Comparison of ENCODE assay signal across 11 mouse cellular contexts in the genomic region with DNA sequence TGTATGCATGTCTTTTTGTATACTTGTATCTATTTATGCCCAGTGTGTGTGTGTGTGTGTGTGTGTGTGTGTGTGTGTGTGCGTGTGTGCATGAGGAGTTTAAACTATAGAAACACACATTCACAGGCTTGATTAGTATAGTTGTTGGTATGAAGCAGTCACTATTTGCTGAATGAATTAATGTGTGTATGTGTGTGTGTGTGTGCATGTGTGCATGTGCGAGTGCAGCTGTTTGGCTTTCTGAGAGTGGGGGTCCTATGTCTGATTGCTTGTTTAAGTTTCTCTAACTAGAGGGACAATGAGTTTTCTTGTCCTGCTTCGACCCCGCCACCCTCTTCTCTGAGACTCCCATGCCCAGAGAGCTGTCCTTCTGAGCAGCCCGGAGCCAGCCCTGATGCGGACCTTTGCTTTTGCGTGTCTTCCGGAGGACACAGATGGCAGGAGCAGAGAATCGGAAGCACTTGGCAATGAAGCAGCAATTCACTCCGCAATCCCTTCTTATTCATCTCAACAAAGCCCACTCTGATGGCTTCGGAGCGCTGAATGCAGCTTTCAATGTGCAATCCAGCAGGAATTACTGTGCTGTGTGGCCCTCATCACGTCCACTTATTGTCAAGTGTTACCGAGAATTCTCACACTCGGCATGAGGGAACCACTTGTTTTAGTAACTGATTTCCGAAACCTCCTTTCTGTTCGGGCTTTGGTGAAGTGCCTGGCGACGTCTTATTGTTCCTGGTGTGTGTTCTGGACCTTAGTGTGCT.
DNase-seq lines count a peak whose midpoint lies in the region; ATAC-seq lines count a peak whose summit lies in the region.
"Had no signal": no experiment of that assay in that cellular context is flagged by ENCODE, and none has a peak within 500 bp of the region (broad histone marks: within the 10 kb centered on the region; RNA-seq: fewer than 3 reads in every experiment).

No protein-coding gene starts in this region.

- H3K4me2 ChIP-seq in embryonic facial prominence, embryonic 11.5 days (ENCODE audit: low read depth, low read length) = no peak overlapping the region
- no peak overlapping the region for H3K4me2 ChIP-seq in midbrain, embryonic 11.5 days
- H3K4me2 ChIP-seq in hindbrain, embryonic 16.5 days (ENCODE audit: low read length) = peak overlapping the region; percentile 3; the same call in 1 of the 2 replicates
- H3K4me2 ChIP-seq in midbrain, embryonic 15.5 days = peak overlapping the region; percentile 36
- H3K4me2 ChIP-seq: liver, embryonic 11.5 days had no signal

- H3K27me3 ChIP-seq in embryonic facial prominence, embryonic 11.5 days (ENCODE audit: control insufficient read depth, insufficient read depth, low read length) = no peaks in the 10 kb centered on the region
- no peaks in the 10 kb centered on the region for H3K27me3 ChIP-seq in embryonic facial prominence, embryonic 10.5 days (replicated peaks; ENCODE audit: low read depth, poor library complexity, severe bottlenecking)
- H3K27me3 ChIP-seq in midbrain, embryonic 10.5 days (ENCODE audit: low read depth, poor library complexity, severe bottlenecking) = no peaks in the 10 kb centered on the region
- no peaks in the 10 kb centered on the region for H3K27me3 ChIP-seq in midbrain, embryonic 11.5 days (ENCODE audit: control insufficient read depth, insufficient read depth, low read length)
- H3K27me3 ChIP-seq in hindbrain, embryonic 16.5 days (replicated peaks; ENCODE audit: control insufficient read depth, insufficient read depth, low read length) = peaks cover 10% of the 10 kb centered on the region
- no peaks in the 10 kb centered on the region for H3K27me3 ChIP-seq in midbrain, embryonic 15.5 days (replicated peaks)

- no peaks in the 10 kb centered on the region for H3K4me1 ChIP-seq in embryonic facial prominence, embryonic 11.5 days (ENCODE audit: control insufficient read depth, insufficient read depth, low read length)
- H3K4me1 ChIP-seq in embryonic facial prominence, embryonic 10.5 days = no peaks in the 10 kb centered on the region
- no peaks in the 10 kb centered on the region; the same call in 1 of the 2 replicates for H3K4me1 ChIP-seq in midbrain, embryonic 10.5 days
- H3K4me1 ChIP-seq in midbrain, embryonic 11.5 days (ENCODE audit: control insufficient read depth, insufficient read depth, low read length) = no peaks in the 10 kb centered on the region; the same call in 1 of the 2 replicates
- no peaks in the 10 kb centered on the region for H3K4me1 ChIP-seq in hindbrain, embryonic 16.5 days (ENCODE audit: control insufficient read depth, insufficient read depth, low read depth, low read length)
- peaks cover 4% of the 10 kb centered on the region; the same call in 1 of the 2 replicates for H3K4me1 ChIP-seq in midbrain, embryonic 15.5 days

- no peak overlapping the region for H3K27ac ChIP-seq in embryonic facial prominence, embryonic 11.5 days (replicated peaks; ENCODE audit: low read depth, low read length)
- H3K27ac ChIP-seq in embryonic facial prominence, embryonic 10.5 days (replicated peaks) = no peak overlapping the region
- H3K27ac ChIP-seq in midbrain, embryonic 10.5 days (replicated peaks) = 0 out of 2 replicates have a peak overlapping the region, but pooled peaks have one; percentile 23
- H3K27ac ChIP-seq in midbrain, embryonic 11.5 days (ENCODE audit: low read depth, low read length) = no peak overlapping the region
- H3K27ac ChIP-seq in hindbrain, embryonic 16.5 days (ENCODE audit: low read depth, low read length) = no peak overlapping the region
- H3K27ac ChIP-seq in midbrain, embryonic 15.5 days = no peak overlapping the region

- H3K9me3 ChIP-seq in embryonic facial prominence, embryonic 11.5 days (replicated peaks; ENCODE audit: control insufficient read depth, low read length) = no peaks in the 10 kb centered on the region
- no peaks in the 10 kb centered on the region for H3K9me3 ChIP-seq in embryonic facial prominence, embryonic 10.5 days
- no peaks in the 10 kb centered on the region for H3K9me3 ChIP-seq in midbrain, embryonic 10.5 days (replicated peaks)
- no peaks in the 10 kb centered on the region for H3K9me3 ChIP-seq in midbrain, embryonic 11.5 days (ENCODE audit: control insufficient read depth, low read length)
- H3K9me3 ChIP-seq in hindbrain, embryonic 16.5 days (ENCODE audit: control insufficient read depth, low read length) = no peaks in the 10 kb centered on the region
- H3K9me3 ChIP-seq in midbrain, embryonic 15.5 days = no peaks in the 10 kb centered on the region

- no peaks in the 10 kb centered on the region for H3K36me3 ChIP-seq in embryonic facial prominence, embryonic 11.5 days (replicated peaks; ENCODE audit: control insufficient read depth, insufficient read depth, low read depth, low read length)
- no peaks in the 10 kb centered on the region for H3K36me3 ChIP-seq in embryonic facial prominence, embryonic 10.5 days (replicated peaks)
- H3K36me3 ChIP-seq in midbrain, embryonic 10.5 days = no peaks in the 10 kb centered on the region
- no peaks in the 10 kb centered on the region for H3K36me3 ChIP-seq in midbrain, embryonic 11.5 days (ENCODE audit: control insufficient read depth, insufficient read depth, low read length)
- H3K36me3 ChIP-seq in hindbrain, embryonic 16.5 days (ENCODE audit: control insufficient read depth, insufficient read depth, low read length) = no peaks in the 10 kb centered on the region
- H3K36me3 ChIP-seq in midbrain, embryonic 15.5 days (replicated peaks) = no peaks in the 10 kb centered on the region

- H3K4me3 ChIP-seq in embryonic facial prominence, embryonic 11.5 days (ENCODE audit: low read depth, low read length) = no peak overlapping the region
- H3K4me3 ChIP-seq in embryonic facial prominence, embryonic 10.5 days = no peak overlapping the region
- no peak overlapping the region for H3K4me3 ChIP-seq in midbrain, embryonic 10.5 days
- no peak overlapping the region for H3K4me3 ChIP-seq in midbrain, embryonic 11.5 days (ENCODE audit: low read depth, low read length)
- no peak overlapping the region for H3K4me3 ChIP-seq in hindbrain, embryonic 16.5 days (ENCODE audit: low read length)
- H3K4me3 ChIP-seq in midbrain, embryonic 15.5 days = no peak overlapping the region

- 79% methylated on average over 19 of the region's 19 CpGs for WGBS in embryonic facial prominence, embryonic 11.5 days
- WGBS in embryonic facial prominence, embryonic 10.5 days = 76% methylated on average over 19 of the region's 19 CpGs
- 86% methylated on average over 19 of the region's 19 CpGs for WGBS in midbrain, embryonic 10.5 days
- 80% methylated on average over 19 of the region's 19 CpGs for whole genome bisulfite sequencing in midbrain, embryonic 11.5 days
- WGBS in hindbrain, embryonic 16.5 days = 58% methylated on average over 19 of the region's 19 CpGs
- 60% methylated on average over 19 of the region's 19 CpGs for WGBS in midbrain, embryonic 15.5 days

- ATAC-seq in embryonic facial prominence, embryonic 11.5 days (replicated peaks; ENCODE audit: insufficient number of reproducible peaks, low FRiP score, low TSS enrichment, low read depth) = no peak
- no peak for ATAC-seq in midbrain, embryonic 11.5 days (ENCODE audit: low FRiP score)
- ATAC-seq in hindbrain, embryonic 16.5 days = peak; percentile 58; the same call in 1 of the 2 replicates
- ATAC-seq in midbrain, embryonic 15.5 days (replicated peaks) = no peak

- no peak overlapping the region for H3K9ac ChIP-seq in embryonic facial prominence, embryonic 11.5 days (replicated peaks; ENCODE audit: low read length)
- H3K9ac ChIP-seq in midbrain, embryonic 11.5 days (ENCODE audit: low read length) = no peak overlapping the region
- no peak overlapping the region for H3K9ac ChIP-seq in hindbrain, embryonic 16.5 days (ENCODE audit: low read depth, low read length)
- H3K9ac ChIP-seq in midbrain, embryonic 15.5 days = no peak overlapping the region

- peak; percentile 13 for DNase-seq in embryonic facial prominence, embryonic 11.5 days (ENCODE audit: low spot score)
- no peak for DNase-seq in embryonic facial prominence, embryonic 10.5 days (ENCODE audit: low spot score)
- DNase-seq in midbrain, embryonic 10.5 days (ENCODE audit: low spot score) = no peak
- no peak for DNase-seq in midbrain, embryonic 11.5 days (ENCODE audit: low spot score, missing footprints)
- DNase-seq in kidney, adult 9 months = no peak
- no peak for DNase-seq in liver
- DNase-seq: cerebellum, adult 9-11 months; kidney, postnatal 4 days had no signal

Comparison
In these comparisons a context has a peak if more than half of its experiments do, and no peak if none do; other contexts are left out.
1. H3K4me2 ChIP-seq: peak in hindbrain, embryonic 16.5 days (single experiment) and midbrain, embryonic 15.5 days (single experiment); none in embryonic facial prominence, embryonic 11.5 days (single experiment) and midbrain, embryonic 11.5 days (single experiment).